Mouse (Mus musculus) WW6 (cell line): ENCODE measurements around the gene Blm.

Experiments
- DNase-seq: peaks from one replicate; pipeline ENCODE4 v3.0.0-alpha.2; 2013; ENCODE audit warnings: low read depth, low spot score

The Blm gene

DNA sequence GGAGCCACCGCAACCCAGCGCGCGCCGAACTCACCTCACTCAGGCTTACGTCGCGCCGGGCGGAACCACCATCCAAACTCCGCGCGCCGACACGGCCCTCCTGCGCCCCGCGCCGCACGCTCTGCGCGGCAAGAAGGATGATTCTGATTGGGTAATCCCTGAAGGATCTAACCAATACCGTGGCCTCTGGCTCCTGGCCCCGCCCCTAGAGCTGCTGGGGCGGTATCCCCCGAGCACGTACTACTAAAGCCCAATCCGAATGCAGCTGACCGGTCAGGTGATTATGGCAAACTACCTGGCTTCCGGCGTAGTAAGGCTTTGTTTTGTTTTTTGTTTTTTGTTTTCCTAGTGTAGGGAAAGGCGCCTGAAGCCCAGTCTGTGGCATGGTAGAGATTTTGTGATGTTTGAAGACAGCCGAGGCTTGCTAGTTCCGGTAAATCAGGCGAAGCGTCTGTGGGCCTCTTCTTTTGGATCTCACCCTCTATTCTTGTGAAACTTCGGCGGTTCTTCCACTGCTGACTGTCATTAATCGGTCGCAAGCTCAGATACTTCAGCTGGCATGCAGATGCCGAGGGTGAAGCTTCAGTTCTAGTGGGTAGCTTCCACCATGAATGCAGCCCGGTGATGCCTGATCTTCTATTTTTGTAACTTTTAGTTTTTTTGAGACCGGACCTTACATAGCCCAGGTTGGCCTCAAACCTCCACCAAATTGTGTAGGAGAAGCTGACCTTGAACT lies at the start of gene Blm:
TSS of gene Blm (minus strand) at position 111 of the 736 bp plus-strand sequence.
- peak; percentile 95 for DNase-seq

DNA sequence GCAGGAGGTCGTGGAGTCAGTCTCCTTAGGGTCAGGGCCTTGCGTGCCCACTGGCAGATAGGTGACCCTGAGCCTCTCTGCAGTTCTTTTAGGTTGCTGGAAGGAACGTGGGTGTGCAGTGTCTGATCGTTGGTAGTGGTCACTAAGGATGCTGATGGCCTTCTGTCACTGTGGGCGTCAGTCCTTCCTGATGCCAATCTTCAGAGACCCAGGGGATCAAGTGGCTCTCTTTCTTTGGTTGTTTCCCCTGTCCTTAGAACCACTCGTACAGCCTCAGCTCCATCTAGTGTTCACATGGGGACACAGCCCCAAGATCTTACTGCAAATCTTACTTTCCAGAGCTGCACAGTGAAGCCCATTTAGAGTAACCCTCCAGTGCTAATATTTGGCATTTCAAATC lies 49.1 kb upstream of the Blm start:
- no peak for DNase-seq

GRCm38 (mm10) chr7:80582821-80583451 lies 48.0 kb upstream of the Blm start:
- DNase-seq: no peak

GRCm38 (mm10) chr7:80580368-80580767 lies 45.4 kb upstream of the Blm start:
- no peak for DNase-seq

DNA sequence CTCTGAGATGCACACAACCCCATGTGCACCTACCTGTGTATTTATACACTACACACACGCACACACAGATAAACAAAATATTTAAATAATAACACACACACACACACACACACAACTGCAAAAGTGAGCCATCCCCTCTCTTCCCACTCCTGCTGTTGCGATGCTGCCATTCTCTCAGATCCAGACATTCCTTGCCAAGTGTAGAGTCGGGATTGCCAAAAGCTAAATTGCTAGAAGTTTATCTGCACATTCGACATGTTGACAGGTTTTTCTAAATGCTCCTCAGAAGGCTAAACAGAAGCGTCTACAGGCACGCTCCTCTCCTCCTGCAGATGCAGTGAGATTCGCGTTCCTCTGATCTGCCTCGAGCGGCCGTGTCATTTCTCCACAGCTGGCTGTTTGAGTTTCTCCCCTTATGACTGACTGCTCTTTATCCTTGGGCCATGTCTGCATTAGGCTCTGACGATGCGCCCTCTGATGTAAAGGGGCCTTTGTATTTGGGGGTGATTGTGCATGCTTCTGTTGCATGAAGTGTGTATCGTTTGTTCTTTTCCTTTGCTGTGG lies 42.6 kb upstream of the Blm start:
- DNase-seq: no peak

GRCm38 (mm10) chr7:80576626-80577025 lies 41.7 kb upstream of the Blm start:
- DNase-seq: no peak

DNA sequence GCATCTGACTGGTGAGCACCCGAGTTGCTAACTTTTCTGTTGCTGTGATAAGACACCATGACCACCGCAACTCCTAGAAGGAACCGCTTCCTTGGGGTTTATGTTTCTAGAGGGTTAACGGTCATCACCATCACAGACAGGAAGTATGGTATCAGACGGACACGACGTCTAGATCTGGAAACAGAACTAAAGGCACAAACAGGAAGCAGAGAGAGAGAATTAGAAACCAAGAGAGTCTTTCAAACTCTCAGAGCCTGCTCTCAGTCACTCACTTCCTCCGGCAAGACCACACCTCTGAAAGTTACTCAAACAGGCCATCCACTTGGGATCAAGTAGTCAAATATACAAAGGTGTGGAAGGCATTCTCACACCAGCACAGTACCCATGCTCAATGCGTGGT lies 40.8 kb upstream of the Blm start:
- no peak for DNase-seq

GRCm38 (mm10) chr7:80573076-80573475 lies 38.2 kb upstream of the Blm start:
- no peak for DNase-seq

DNA sequence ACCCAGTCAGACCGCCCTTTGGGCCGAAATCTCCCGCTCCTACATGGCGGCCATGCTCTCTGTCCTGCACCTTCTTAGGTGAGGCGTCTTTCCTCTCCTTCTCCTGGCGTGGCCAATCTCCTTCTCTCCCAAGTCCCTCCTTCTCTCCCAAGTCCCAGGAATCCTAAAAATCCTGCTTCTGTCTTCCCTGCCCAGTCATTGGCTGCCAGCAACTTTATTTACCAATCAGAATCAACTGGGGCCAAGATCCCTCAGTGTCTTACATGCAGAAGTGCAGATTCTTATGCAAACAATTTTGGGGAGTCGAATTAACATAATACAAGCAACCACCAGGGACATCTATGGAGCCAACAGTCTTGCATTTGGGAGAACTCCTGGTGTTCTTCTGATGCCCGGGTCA lies 33.1 kb upstream of the Blm start:
- no peak for DNase-seq

- DNase-seq: no peak
Observed at GRCm38 (mm10) chr7:80561931-80562330, 27.0 kb upstream of the Blm start.

GRCm38 (mm10) chr7:80561271-80561670 lies 26.4 kb upstream of the Blm start:
- DNase-seq: no peak

- DNase-seq: no peak
Observed at GRCm38 (mm10) chr7:80558572-80558971, 23.7 kb upstream of the Blm start.

- no peak for DNase-seq
Observed at GRCm38 (mm10) chr7:80558101-80558500, 23.2 kb upstream of the Blm start.

DNA sequence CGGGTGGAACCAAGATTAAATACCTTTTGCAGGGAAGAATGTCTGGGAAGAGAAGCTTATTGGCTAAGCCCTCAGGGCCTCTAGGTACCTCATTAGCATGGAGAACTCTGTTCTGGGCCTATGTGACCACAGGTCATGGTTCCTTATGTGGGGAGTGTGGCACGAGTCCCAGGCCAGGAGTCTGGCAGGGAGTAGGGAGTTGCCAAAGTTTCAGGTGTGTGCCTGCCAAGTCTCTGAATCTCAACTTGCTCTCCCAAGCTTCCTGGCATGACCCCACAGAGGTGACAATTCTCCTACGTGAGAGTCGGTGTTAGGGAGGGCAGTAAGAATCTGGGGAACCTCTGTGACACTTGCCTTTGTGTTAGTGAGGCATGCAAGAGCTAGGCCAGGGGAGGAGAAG lies 22.2 kb upstream of the Blm start:
- no peak for DNase-seq

- DNase-seq: no peak
Observed at GRCm38 (mm10) chr7:80556166-80556565, 21.2 kb upstream of the Blm start.

DNA sequence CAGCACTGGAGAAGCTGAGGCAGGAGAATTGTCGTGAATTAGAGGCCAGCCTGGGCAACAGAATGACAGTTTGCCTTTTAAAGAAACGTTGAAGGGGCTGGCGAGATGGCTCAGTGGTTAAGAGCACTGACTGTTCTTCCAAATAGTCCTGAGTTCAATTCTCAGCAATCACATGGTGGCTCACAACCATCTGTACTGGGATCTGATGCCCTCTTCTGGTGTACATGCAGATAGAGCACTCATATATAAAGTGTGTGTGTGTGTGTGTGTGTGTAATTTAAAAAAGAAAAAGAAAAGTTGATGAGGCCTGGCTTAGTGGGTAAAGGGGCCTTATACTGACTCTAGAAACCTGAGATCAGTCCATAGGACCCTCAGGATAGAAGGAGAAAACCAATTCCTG lies 20.2 kb upstream of the Blm start:
- no peak for DNase-seq

- no peak for DNase-seq
Observed at GRCm38 (mm10) chr7:80554180-80555021, 19.5 kb upstream of the Blm start.

- DNase-seq: no peak
Observed at GRCm38 (mm10) chr7:80548513-80549260, 13.8 kb upstream of the Blm start.

DNA sequence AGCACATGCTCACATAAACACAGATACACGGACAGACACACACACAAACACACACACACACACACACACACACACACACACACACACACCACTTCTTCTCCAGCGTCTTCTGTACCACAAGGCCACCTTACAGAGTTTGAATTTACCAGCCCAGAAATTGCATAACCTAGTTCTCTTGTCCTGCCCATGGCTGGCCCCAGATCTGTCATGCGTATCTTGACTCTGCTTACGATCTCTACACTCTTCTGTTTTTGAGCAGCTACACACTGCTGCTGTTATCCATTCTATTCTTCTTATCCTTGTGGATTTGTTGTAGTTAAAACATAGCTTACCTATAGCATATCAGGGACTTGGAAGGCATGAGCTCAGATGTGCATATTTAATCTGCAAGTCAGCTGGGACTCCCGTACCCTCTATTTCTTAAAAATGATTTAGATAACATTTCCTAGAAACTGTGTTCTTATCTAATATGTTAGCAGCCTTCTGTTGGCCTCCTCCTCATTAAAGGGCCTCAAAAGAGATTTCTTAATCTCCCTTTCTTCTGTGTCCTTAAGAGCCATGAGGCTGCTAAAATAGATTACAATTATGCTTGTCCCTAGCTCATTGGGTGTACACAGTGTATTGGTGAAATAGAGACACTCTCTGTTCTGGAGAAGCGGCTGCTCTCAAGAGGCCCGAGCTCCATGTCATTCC lies 7.4 kb upstream of the Blm start:
- DNase-seq: no peak

- no peak for DNase-seq
Observed at GRCm38 (mm10) chr7:80539581-80539980, 4.7 kb upstream of the Blm start.
